Mouse (Mus musculus): ENCODE measurements around the gene Lyplal1.

Lyplal1 gene

DNA sequence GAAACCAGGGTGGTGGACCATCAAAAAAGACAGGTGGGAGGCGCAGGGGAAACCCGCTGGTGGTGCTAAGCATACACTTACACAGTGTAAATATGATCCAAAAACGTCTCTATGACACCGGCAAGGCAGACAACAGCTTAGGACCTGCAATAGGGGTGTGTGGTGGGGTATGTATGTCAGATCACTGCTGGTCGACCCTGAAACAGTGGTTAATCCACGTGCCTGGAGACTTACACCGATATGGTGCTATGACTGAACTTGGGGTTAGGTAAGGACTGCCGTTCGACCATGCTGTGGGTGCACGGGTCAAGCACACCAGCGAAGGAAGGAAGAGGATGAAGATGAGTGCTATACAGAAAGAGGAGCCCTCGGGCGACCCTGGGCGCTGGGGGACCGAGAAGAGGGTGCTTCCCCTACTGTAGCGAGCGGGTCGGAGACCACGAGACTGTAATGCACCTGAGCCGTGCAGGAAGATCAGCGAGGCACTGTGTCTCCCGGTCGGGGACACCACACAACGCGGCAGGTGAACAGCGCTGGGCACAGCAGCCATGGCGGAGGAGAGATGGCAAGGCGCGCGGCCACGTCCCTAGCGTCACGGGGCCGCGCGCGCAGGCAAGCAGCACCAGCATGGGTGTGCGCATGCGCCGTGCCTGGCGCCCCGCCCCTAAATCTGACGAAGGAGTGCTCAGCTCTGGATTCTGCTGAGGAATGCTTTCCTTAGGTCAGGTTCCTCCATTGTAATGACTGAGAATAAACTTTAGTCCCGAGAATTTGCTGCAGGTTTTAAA lies at the start of gene Lyplal1:
Lyplal1 (minus strand) TSS at position 610 of the 788 bp plus-strand sequence.
- DNase-seq (ENCODE audit: low spot score) = peak; percentile 96

DNA sequence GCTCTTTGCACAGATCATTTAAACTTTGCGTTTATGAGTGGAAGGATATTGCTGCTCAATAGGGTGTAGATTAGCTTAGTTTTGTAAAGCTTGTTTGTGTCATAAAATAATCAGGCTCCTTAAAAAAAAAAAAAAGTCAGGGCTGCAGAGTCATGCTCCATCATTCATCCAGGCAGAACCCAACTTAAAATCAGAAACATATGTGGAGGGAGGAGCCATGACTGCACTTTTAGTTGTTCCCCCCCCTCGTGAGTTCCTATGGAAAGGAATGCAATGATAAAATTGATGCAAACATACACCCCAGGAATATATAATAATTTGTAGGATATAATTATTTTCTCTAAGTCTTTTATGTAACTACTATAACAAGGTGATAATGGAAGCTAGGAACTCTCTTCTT lies 46.5 kb upstream of the Lyplal1 start:
- DNase-seq (ENCODE audit: low spot score) = no peak

DNA sequence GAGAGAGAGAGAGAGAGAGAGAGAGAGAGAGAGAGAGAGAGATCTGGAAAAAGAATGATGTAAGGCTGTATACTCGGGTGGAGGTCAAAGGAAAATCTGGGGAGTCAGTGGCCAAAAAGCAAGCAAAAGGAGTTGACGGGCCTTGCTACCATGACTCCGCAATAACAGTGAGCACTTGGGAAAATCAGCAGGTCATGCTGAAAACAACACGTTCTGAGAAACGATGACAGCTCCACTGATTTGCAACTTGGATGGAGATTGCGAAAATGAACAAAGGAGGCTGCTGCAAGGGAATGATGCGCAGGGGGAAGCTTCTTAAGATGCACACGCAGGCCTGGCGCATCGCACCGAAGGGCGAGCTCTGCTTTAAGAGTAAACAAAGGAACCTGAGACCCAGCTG lies 46.1 kb upstream of the Lyplal1 start:
- DNase-seq (ENCODE audit: low spot score) = no peak

DNA sequence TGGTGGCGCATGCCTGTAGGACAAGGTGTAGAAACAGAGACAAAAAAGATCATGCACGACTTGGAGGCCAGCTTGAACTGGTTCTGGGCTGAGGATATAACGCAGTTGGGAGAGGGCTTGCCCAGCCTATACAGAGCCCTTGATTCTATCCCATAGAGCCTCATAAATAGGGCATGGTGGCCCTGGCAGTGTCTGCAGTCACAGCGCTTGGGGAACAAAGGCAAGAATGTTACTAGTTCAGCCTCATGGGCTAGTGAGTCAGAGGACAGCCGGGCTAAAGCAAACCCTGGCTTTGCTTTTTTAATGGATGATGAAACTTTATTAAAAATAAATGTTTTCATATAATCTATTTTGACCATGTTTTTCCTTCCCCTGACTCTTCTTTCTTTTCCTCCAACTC lies 33.3 kb upstream of the Lyplal1 start:
- no peak for DNase-seq (ENCODE audit: low spot score)

DNA sequence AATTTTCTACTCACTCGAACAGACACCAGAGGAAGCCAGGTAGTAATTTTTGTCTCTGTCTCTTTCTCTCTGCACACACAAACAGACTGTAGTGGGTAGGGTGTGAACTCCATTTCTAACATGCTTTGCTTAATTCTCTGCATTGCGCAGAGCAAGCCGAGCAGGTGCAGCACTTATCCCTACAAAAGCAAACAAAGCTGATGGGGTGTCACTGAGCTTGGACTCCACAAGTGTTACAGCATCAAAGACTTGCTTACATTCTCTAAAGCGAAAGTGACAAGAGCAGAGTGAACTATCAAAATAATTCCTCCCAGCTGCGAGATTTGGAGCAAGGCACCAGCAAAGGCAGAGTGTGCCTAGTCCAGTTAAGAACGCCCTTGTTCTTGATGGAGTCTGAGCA lies 28.3 kb upstream of the Lyplal1 start:
- DNase-seq (ENCODE audit: low spot score) = peak; percentile 8

DNA sequence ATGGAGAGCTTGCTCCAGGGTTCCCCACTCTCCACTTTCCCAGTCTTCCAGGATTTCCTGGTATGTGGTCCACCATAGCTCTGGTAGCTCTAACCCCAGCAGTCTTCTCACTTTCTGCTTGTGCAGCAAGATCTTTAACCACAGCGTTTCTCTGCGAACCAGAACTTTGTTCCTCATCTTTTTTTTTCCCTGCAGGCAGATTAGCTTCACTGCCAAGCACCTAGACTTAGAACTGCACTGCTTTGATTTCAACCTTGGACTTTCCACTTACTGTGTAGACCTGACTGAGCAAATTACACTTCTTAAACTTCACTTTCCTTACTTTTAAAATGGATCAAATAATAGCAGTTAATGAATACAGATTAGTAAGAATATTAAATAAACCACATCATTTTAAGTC lies 23.1 kb upstream of the Lyplal1 start:
- DNase-seq (ENCODE audit: low spot score) = no peak

DNA sequence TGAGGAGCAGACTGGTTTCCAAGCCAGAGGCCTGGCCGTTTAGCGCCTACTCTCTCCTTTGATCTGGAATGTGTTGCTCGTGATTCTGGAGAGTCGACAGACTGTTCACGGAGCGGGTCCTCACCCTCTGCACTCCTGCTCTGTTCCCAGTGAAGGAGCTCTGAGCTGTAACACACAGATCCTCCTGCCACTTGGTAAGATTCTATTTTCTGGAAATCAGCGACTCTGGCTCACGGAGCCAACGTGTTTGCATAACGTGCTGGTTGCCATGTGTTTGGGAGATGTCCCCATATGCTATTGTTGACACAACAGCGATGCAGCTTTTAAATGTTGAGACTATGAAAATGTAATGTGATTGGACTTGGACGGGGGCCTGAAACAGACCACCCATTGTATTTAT lies 20.8 kb upstream of the Lyplal1 start:
- no peak for DNase-seq (ENCODE audit: low spot score)

DNA sequence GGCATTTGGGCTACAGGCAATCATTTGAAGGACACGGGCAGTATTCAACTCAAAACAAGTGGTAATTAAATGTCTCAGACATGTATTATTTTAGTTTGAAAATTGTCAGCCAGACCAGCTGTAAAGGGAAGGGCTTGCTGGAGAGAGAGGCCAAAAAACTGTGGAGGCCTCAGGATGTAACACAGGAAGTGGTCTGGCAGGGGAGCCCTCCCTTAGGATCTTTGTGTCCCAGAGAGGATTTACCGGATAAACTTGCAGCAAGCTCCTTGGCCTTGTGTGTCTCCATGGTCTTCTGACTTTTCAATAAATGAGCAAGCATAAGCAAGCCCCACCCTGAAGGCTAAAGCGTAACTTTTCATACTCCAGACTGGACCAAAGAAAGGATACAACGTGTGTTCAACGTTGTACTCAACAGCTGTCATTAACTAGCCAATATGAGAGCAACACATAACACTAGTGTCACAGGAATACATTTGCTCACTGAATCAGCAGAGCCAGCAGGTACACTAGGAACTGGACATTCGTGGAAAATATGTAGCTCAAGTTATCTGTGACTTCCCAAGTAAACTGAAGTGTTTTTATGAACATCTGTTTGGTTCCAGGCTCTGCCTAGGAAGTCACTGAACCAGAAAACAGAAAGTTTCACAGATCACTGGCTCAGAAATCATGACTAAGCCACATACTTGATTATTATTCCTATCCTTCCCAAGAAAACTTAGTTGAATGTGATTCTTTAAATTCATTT lies 19.7 kb upstream of the Lyplal1 start:
- DNase-seq (ENCODE audit: low spot score) = peak; percentile 24

DNA sequence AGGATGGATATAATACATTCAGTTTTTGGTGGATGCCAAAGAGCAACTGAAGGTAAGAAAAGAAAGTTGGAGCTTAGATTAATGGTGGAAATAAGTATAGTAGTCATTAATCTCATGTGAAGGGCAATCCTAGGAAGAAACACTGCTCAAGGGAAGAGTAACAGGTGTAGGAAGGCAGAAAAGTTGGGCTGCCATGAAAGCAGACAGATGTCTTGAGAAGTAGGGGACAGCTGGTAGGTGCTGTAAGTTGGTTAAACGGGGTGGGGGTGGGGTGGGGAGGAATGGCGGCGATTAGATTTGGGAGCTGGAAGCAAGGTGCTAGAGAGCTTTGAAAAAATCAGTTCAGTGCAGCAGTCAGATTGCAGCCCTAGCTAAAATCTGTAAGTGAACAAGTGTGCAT lies 14.4 kb upstream of the Lyplal1 start:
- no peak for DNase-seq (ENCODE audit: low spot score)

DNA sequence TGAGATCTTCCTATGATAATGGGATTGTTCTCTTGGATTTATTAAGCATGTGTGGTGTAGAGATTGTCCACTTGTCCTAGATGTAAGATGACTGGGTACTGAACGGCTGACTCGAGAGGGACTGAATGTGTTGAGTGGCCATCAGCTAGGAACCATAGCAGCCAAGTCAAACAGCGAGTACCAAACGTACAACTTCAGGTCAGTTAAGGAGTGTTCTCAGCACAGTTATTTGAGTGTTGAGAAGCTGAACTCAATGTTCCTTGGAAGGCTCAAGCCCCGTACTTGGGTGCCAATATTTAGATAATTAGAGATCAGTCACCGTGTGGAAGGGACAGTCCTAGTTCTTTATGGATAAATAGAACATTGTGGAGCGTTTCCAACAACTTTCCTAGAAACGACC lies 11.8 kb upstream of the Lyplal1 start:
- no peak for DNase-seq (ENCODE audit: low spot score)

DNA sequence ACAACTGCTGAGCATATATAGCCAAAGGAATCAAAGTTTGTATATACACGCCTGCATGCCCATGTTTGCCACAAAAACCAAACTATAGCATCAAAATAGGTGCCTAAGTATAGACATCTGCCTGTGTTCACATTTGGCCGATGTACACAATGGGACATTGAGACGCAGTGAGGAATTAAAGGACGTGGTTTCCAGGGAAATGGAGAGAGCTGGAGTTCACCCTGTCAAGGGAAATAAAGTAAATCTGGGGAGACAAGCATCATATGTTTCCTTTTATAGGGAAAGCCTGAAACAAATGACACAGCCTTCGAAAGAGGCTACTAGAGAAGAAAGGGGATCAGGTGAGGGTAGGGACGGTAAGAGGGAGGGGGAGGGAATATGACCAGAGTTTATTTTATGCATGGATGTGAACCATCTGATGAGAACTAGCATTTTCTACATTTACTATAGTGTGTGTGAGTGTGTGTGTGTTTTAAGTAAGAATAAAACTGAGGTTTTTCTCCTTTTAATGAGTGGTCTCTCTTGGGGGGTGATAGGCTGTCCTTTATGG lies 9.3 kb upstream of the Lyplal1 start:
- no peak for DNase-seq (ENCODE audit: low spot score)

DNA sequence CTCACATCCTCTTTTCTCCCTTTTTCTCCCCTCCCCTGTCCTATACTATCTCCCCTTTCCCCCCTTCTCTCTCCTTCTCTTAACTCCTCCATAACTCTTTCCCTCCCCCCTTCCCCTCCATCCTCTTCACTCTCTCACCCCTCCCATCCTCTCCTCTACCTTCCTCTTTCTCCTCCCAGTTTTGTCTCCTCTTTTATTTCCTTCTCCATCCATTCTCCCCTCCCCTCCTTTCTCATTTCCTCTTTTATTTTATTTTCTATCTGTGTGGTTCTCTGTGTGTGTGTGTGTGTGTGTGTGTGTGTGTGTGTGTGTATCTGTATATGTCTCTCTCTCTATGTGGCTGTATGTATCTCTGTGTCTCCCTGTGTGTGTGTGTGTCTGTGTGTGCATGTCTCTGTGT lies 6.6 kb upstream of the Lyplal1 start:
- DNase-seq (ENCODE audit: low spot score) = no peak

DNA sequence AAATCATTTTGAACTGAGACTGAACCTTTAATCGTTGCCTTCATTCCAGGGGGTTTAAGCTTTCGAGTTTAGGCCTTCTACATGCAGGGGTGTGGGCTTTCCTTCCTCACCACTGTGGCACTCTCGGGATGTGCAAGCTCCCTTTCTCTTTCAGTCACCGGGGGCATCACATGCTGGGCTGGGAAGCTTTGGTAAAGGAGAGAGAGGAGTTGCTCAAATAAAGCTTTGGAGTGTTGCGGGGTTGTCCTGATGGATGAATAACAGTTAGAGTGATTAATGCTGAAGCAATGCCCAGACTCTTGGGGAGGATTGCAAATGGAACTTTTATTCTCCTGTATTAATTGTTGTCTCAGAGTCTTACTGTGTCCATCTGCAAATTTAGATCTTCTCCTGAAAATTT lies 2.7 kb upstream of the Lyplal1 start:
- no peak for DNase-seq (ENCODE audit: low spot score)

DNA sequence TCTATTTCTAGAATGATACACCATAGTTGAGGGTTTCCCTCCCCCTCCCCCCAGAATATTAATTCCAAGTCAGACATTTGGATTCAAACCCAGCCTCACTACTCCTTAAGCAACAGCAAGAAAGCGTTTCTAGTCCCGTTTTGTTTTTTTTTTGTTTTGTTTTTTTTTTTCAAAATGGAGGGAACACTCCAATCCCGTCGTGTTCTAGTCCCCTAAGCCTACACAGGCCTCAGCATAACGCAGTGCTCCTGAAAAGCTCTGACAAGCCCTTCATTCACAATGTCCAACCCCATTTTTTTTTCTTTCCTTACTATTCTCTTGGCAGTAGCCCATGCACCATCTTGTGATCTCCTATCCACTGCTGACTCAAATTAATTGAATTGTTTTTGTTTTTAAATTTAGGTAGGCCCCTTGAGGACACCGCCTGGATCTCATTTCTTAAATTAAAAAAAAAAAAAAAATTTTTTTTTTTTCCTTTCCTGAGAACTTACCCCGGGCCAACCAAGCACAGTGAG lies 967 bp downstream of the Lyplal1 start:
- DNase-seq (ENCODE audit: low spot score) = no peak

DNA sequence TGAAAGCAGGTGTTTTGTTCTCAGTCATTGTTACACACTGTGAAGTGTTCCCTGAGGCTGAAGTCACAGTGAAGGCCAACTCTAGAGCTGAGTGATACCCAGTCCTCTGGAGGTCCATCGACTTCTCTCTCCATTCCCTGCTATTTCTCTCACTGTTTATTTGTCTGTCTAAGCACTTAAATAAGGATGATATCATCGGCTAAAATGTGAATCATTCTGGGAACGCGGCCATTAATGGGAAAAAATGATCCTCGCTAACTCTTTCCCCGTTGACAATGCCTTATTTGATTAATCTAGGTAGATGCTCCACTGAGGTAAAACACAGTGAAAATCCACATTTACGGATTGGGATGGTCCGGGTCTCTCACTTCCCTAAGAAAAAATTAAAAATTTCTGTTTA lies 14.8 kb downstream of the Lyplal1 start:
- no peak for DNase-seq (ENCODE audit: low spot score)

DNA sequence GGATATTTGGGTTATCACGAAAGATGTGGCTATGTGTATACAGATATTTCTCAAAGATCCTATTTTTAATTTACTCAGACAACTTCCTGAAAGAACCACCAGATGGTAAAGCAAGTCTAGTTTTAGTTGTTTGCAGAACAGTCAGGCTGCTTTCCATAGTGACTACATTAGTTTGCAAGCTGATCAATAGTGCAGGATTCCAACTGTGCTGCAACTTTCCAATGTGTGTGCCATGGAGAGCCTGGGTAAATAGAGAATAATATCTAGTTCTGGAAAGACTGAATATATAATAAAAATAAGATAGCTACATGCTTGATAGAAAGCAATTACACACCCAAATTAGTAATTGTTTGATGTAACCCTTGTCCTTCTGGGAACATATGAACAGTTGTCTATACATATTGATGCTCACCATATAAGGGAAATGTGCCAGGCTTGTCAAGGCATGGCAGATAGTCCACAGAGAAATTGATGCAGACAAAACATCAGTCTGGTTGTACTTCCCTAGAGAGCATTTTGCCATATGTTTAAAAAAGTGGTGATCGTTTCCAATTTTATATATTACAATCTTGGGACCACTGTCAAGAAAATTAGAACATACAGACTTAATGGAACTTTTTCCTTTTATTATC lies 50.7 kb downstream of the Lyplal1 start:
- DNase-seq (ENCODE audit: low spot score) = no peak

DNA sequence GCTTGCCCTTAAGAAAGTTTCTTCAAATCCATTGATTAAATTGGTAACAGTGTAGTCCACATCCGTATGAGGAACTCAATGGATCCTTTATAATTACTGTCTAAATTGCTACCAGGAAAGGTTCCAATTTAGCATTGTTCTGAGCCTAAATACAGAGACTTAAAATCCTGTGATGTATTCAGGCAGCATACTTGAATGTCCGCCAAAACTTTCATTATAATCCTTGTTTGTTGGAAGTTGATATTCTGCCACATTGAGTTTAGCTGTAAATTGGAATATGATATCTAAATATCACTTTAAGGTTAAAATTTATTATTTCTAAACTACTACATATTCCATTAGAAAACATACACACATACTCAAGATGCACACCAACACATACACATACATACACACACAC lies 57.1 kb downstream of the Lyplal1 start:
- no peak for DNase-seq (ENCODE audit: low spot score)

DNA sequence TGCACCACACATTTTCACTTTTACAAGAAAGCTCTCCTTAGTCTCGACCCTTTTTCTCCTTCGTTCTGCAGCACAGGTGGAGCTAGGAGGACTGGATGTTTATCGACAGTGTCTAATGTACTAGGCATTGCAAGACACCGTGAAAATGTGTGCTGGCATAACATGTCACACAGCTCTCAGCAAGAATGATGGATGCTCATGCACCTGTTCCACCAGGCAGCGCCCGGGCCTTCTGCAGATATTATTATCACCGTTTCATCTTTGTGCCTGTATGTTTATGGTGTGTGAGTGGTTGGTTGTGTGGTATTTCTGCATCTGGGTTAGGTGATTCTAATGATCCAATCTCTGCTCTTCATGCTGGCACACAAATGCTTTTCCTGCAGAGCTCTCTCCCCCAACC lies 62.9 kb downstream of the Lyplal1 start:
- no peak for DNase-seq (ENCODE audit: low spot score)

DNA sequence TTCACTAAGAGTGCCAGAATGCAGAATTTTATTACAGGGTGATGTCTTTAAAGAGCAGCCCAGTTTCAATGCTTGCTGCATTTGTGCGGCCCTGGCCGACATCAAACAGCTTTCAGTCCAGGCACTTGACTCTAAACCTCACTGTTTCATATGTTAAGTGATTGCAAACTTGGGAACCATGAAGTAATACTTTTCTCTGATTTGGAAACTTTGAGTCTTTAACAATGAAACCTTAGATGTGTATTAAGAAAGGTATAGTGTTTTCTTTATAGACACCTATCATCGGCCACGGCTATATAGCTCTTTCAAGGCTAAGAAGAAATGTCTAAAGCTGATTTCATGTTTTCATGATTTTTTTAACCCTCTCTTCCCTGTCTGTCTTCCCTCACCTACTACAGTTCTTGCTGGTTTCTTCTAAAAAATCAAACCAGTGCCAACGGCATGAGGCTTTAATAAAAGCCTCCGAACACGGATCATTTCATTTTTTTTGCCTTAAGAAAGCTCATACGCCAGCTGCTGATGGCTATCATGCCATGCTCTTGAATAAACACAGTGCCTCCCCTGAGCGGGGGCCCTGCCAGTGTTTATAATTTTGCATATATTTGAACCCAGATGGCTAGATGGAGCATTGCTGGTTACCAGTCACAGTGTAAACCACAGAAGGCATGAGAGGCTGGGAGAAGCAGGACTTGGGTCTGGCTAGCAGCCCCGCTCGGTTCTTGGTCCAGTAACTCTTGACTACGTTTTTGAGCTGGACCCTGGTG lies 63.6 kb downstream of the Lyplal1 start:
- DNase-seq (ENCODE audit: low spot score) = no peak

DNA sequence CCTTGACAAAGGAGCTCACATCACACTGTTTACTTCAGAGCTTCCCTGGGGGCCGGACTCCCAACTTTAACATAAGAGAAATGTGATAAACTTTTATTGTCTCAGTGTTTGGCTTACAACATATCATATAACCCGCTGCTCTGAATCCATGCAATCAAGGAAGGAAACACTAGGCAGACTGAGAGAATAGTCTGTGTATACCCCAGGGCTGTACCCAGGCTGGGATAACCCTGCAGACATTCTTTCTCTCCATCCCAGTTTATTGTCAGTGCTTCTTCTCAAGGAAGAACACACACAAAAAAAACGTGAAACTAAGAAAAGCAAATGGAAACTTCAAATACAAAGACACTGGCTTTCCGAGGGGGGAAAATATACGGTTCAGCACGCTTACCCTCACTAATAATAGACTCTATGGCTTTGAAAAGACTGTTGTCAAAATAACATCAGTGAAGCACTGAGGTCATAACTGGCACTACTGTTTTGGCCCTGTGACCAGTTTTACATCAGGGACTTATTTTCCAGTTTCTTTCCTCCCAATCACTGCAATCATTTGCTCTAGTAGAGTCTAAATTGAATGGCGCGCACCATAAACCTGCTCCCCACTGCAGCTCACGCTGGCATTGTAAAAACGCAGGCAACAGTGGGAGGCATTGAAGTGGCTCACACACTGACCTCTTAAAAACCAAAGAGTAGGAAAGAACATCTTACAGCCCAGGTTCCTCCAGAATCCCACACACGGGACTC lies 73.2 kb downstream of the Lyplal1 start:
- DNase-seq (ENCODE audit: low spot score) = no peak

DNA sequence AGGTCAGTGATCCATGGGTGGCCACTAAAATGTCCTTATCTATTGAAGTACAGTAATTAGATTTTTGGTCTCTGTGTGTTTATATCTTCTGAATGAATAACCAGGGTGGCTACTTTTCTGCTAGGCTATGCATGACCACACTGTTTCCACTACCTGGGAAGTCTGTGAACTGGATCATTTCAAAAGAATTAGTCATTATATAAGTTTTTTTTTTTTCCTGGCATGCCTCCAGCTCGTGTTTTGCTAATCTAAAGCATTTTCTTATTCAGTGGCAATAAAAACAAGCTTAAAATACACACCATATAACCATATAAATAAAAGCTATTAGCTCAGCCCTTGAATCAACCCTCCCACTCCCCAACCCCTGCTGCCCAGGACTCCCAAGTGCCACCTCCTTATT lies 75.3 kb downstream of the Lyplal1 start:
- no peak for DNase-seq (ENCODE audit: low spot score)

Data from urinary bladder, postnatal 14 days (tissue).